Mouse (Mus musculus) hindlimb bud, embryonic 11.5 days (tissue): ENCODE measurements around the gene Dnah3.

Source experiments
- DNase-seq: peaks from one replicate; pipeline ENCODE4 v3.0.0-alpha.2; 2012; ENCODE audit warnings: low read depth, low spot score; ENCODE audit errors: extremely low spot score

Dnah3 gene

GRCm38 (mm10) chr7:119879171-119879570 lies 215.9 kb downstream of the Dnah3 start:
- DNase-seq = no peak

- DNase-seq = no peak
These were observed 219.2 kb downstream of the Dnah3 start for GRCm38 (mm10) chr7:119875776-119876440.

GRCm38 (mm10) chr7:119873050-119873449 lies 222.0 kb downstream of the Dnah3 start:
- DNase-seq = no peak
